Mouse (Mus musculus): Measurements from ENCODE around the gene Rgs9bp.

- no peak for TF ChIP-seq CTCF (IDR thresholded peaks at IDR 0.05; ENCODE audit: low read depth, low read length)
- TF ChIP-seq POLR2A (IDR thresholded peaks at IDR 0.05; ENCODE audit: borderline replicate concordance, low read depth, low read length): no peak
Measured at GRCm38 (mm10) chr7:35609245-35609644, 23.9 kb upstream of the Rgs9bp start.
